Mouse (Mus musculus) midbrain, embryonic 10.5 days (tissue): ENCODE measurements around the gene Ddx43. TPM values are rescaled to one million over a fixed set of nuclear protein-coding genes. Genes with fewer than 3 reads are reported as not detected.

Source experiments
- DNase-seq: peaks from one replicate; pipeline ENCODE4 v3.0.0-alpha.2; 2017; ENCODE audit warnings: low spot score
- H3K27ac ChIP-seq: fragments of 300-500 bp; sonication (generic); replicated peaks from 2 replicates; pipeline ENCODE4 v1.5.1; 2016; ENCODE audit warnings: mild to moderate bottlenecking
- H3K27me3 ChIP-seq: fragments of 300-500 bp; sonication (generic); 2 replicates; pipeline ENCODE4 v1.6.1; 2016; ENCODE audit warnings: low read depth, mild to moderate bottlenecking; ENCODE audit not compliant: poor library complexity, severe bottlenecking
- H3K36me3 ChIP-seq: fragments of 300-500 bp; sonication (generic); 2 replicates; pipeline ENCODE4 v1.6.1; 2016; ENCODE audit warnings: mild to moderate bottlenecking, moderate library complexity
- H3K4me1 ChIP-seq: fragments of 300-500 bp; sonication (generic); 2 replicates; pipeline ENCODE4 v1.6.1; 2016
- H3K4me3 ChIP-seq: fragments of 300-500 bp; sonication (generic); 2 replicates; pipeline ENCODE4 v1.5.1; 2016; ENCODE audit warnings: mild to moderate bottlenecking, moderate library complexity
- H3K9me3 ChIP-seq: fragments of 300-500 bp; sonication (generic); replicated peaks from 2 replicates; pipeline ENCODE4 v1.6.1; 2016; ENCODE audit warnings: mild to moderate bottlenecking
- WGBS: fragments of 180-500 bp; shearing (Covaris S2); methylation state at CpG from one replicate; pipeline ENCODE4 v1.1.7; 2016; 5-methylcytosine and 5-hydroxymethylcytosine counted together
- polyA plus RNA-seq: library from polyadenylated mRNA; unstranded; fragments of >200 nt; fragmentation: Nextera tagmentation; extraction: Ambion mirVana; gene quantifications from 2 replicates; pipeline ENCODE4 v1.2.1, GENCODE M21; 2016

Ddx43 gene
- polyA plus RNA-seq, 1 experiment from 2014 or later, result 0.09 TPM

DNA sequence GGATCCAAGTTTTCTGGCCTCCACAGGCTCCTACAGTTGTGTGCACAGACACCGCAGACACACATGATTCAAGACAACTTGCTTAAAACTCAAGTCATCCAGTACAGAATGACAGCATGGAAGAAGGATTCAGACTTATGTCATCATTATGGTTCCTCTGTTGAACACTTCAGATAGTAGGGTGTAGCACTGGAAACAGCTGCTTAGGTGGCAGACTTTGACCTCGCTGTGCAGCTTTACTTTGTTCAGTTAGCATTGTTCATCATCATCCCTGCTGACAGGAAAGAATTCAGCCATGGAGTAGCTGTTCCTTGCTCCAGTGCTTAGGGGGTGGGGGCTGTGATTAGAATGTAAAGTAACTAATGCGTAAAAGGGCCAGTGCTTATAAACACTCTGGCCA is 70.1 kb downstream of the Ddx43 start:
- no peaks in the 10 kb centered on the region for H3K27me3 ChIP-seq
- peaks cover 97% of the 10 kb centered on the region for H3K36me3 ChIP-seq
- H3K4me3 ChIP-seq, result no peak overlapping the region
- no peak for DNase-seq
- WGBS, result 92% methylated on average over 3 of the region's 3 CpGs
- H3K9me3 ChIP-seq, result no peaks in the 10 kb centered on the region
- H3K4me1 ChIP-seq, result no peaks in the 10 kb centered on the region
- H3K27ac ChIP-seq, result no peak overlapping the region

Other genes starting within 250 kb of the Ddx43 start
- gene Gsta4, start 213.0 kb upstream of the Ddx43 start, polyA plus RNA-seq, result 35.6 and 53.6 TPM in 2 replicates
- gene Gsta1, start 165.1 kb upstream of the Ddx43 start, polyA plus RNA-seq, result not detected in 2 replicates
- not detected in 2 replicates for gene Gm3776, start 138.6 kb upstream of the Ddx43 start, polyA plus RNA-seq
- gene Gm10639, start 105.9 kb upstream of the Ddx43 start, polyA plus RNA-seq, result not detected in 2 replicates
- gene Omt2a, start 81.0 kb upstream of the Ddx43 start, polyA plus RNA-seq, result not detected in 2 replicates
- gene Omt2b, start 68.2 kb upstream of the Ddx43 start, polyA plus RNA-seq, result not detected in 2 replicates
- not detected in 2 replicates for gene Gsta2, start 40.0 kb upstream of the Ddx43 start, polyA plus RNA-seq
- not detected in 2 replicates for gene Dppa5a, start 27.6 kb upstream of the Ddx43 start, polyA plus RNA-seq
- gene Ooep, start 17.1 kb upstream of the Ddx43 start, polyA plus RNA-seq, result 0.83 and 1.0 TPM in 2 replicates
- gene Cgas, start 47.5 kb downstream of the Ddx43 start, polyA plus RNA-seq, result 0.30 and 0.53 TPM in 2 replicates
- 24.4 and 28.4 TPM in 2 replicates for gene Mto1, start 52.4 kb downstream of the Ddx43 start, polyA plus RNA-seq
- 0.44 and 0.68 TPM in 2 replicates for gene Gm17324, start 53.0 kb downstream of the Ddx43 start, polyA plus RNA-seq
- 3,476 and 3,775 TPM in 2 replicates for gene Eef1a1, start 93.4 kb downstream of the Ddx43 start, polyA plus RNA-seq
- gene Slc17a5, start 192.3 kb downstream of the Ddx43 start, polyA plus RNA-seq, result 9.9 and 11.4 TPM in 2 replicates
- gene Cd109, start 219.8 kb downstream of the Ddx43 start, polyA plus RNA-seq, result 3.9 and 4.8 TPM in 2 replicates